Mouse (Mus musculus) neutrophil, adult 83 days (primary cell): Measurements from ENCODE around the gene Ppp1r3d. TPM values are rescaled to one million over a fixed set of nuclear protein-coding genes. Genes with fewer than 3 reads are reported as not detected.

ENCODE experiments used
- total RNA-seq, 2 experiments: library from RNA; stranded (reverse); gene quantifications; one replicate each; pipeline ENCODE4 v1.2.4; 2023

The Ppp1r3d gene
- 10 to 100 TPM; 17.7 to 26.5 TPM for total RNA-seq

DNA sequence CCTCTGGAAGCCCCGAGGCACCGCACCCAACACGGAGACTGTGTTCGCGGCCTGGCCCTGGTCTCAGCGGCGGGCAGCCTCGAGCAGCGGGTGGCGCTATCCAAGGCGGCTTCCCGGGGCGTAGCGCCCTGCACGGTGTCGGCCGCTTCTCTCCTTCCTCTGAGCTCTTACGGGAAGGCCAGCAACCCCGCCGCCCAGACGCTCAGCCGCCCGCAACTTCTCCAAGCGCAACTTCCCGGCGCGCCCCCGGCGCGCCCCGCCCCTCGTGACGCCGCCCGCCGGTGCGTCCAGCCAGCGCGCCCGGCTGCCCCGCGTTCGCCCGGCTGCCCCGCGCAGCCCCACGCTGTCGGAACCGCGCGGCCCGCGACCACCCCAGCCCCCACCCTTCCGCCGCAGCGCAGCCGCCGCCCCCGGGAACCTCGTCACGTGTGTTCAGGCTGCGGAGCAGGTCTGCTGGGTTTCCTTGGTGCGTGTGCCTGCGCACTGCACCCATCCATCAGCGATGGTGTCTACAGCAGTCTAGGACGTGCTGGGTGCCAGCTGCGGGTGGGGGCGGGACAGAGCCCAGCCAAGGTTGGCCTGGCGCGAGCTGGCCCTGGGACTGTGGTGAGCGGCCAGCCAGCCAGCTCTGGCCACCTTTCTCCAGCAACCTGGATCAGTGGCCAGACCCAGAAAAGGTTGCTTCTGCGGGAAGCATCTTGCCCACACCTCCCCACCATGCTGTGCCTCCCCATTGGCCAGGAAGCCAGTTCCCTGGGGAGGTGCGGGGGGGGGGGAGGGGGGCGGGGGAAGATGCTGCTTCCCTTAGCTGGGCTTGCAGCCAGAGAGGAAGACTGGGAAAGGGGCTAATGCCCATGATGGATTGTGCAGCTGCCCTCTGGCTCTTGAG lies at the start of gene Ppp1r3d, which contains the start of gene Fam217b:
Ppp1r3d (minus strand) TSS at position 212 of the 889 bp plus-strand sequence.
Fam217b (plus strand) TSS at position 264 of the 889 bp plus-strand sequence.

DNA sequence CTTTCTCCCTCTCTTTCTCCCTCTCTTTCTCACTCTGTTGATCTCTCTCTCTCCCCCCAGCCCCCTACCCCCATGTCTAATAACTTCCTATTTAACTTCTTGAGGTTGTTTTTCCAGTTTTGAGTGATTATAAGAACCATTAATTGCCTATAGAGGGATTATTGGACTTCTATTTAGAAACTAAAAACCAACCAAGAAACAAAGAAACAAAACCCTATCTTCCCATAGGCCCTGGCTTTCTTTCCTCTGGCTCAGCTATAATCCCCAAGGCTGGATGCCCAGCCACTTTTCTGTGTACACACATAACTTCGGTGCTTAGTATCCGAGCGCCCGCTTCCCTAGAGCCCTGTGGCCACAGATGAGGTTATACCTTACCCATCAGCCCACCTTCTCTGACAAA lies 16.0 kb upstream of the Ppp1r3d start, which contains the start of gene Cdh26:
Cdh26 (plus strand) TSS at position 301 of the 400 bp plus-strand sequence.

DNA sequence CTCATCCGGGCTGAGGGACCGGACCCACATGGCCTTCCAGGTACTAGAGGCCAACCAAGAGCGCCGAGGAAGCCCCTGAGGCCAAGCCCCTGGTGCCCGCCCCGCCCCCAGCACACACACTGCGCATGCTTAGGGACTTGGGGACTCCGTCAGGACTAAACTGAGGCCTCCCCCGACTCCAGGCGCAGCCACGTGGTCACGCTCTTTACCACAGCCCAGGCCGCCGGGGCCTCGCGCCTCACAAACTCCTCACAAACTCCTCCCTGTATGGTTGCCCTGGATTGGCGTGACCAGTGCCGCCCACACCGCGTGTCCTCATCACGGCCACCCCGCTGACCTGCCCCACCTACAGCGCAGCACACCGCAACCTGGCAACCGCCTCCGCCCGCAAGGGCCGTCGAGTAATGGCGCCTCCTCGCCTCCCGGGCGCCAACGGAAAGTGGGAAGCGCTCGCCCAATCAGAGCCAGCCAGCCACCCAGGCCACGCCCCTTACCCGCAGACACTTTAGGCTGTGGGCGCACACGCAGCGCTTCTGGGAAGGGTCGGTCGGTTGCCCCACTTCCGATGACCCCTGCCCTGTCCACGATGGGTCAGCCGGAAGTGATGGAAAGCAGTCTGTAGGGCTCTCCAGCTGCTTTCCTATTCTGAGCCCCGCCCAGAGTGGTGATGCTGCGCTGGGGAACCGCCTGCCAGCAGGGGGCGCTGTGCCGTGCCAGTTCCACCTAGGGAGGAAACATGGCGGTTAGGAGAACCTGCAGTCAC lies 7.0 kb downstream of the Ppp1r3d start, which contains the start of gene Sycp2:
Sycp2 (minus strand) TSS at position 633 of the 763 bp plus-strand sequence.

Other genes starting within 250 kb of the Ppp1r3d start
- gene Sycp2, start 6.8 kb downstream of the Ppp1r3d start, total RNA-seq, result 1 to 10 TPM; 3.9 to 7.3 TPM
- 10 to 100 TPM; 16.6 to 25.0 TPM for gene Fam217b, start 52 bp upstream of the Ppp1r3d start, total RNA-seq
- gene Cdh26, start 16.1 kb upstream of the Ppp1r3d start, total RNA-seq, result not detected